Mouse (Mus musculus): ENCODE measurements at regions not wholly inside any gene's neighbourhood (a gene's known extent, or its start where the extent isn't known, plus 50 kb on each side); places are given as distances from the start of the nearest gene placed in this dataset.

- TF ChIP-seq CTCF (IDR thresholded peaks at IDR 0.05; ENCODE audit: extremely low read depth, insufficient read depth, low read length): no peak
- TF ChIP-seq POLR2A (IDR thresholded peaks at IDR 0.05; ENCODE audit: extremely low read depth, insufficient read depth, low read length): no peak
These were observed 258.9 kb downstream of the Adgrl2 start for GRCm38 (mm10) chr3:148731436-148731835.
